Mouse (Mus musculus): Measurements from ENCODE around the gene Tfec. TPM values are rescaled to one million over a fixed set of nuclear protein-coding genes. Genes with fewer than 3 reads are reported as not detected.

The Tfec gene
- polyA plus RNA-seq, 1 experiment from 2014 or later = 0.95 TPM

Other genes with a start within 250 kb of the Tfec start
- 95.0 and 96.8 TPM in 2 replicates for gene Tes, start 166.7 kb upstream of the Tfec start, polyA plus RNA-seq (2015; fragmentation: Nextera tagmentation; extraction: Ambion mirVana)

All from limb, embryonic 13.5 days (tissue).